Mouse (Mus musculus) erythroblast, embryonic 14.5 days (primary cell): ENCODE results near the gene Col5a1.

ENCODE experiments used
- GATA1 ChIP-seq: IDR thresholded peaks from 2 replicates; pipeline ENCODE4 v1.6.1; 2012; ENCODE audit warnings: low read length, inconsistent platforms, mixed read lengths
- TAL1 ChIP-seq: IDR thresholded peaks from 3 replicates; pipeline ENCODE4 v1.6.1; 2012; ENCODE audit warnings: low read length, inconsistent platforms, mixed read lengths

DNA sequence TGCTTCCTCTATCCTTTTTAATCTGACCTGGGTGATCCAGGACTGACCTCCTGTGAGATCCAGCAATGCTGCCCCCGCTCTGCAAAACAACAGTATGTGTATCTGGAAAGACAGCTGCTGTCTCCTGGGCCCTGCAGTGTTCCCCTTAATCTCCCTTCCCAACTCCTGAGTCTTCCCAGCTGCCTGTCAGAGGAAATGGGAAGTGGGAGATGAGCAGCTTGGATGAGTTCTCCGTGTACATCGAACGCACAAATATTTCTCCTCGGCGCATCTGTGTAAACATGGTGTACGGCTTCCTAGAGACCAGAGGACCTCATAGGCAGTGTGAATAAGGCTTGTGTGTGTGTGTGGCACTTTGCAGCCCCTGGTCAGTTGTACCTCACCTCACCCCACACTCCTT, 70.5 kb downstream of the Col5a1 start:
- TF ChIP-seq TAL1 (no peak), GATA1 (no peak)
